Mouse (Mus musculus) stomach, postnatal 0 days (tissue): ENCODE results near the gene Surf2.

Experiments
- CTCF ChIP-seq: IDR thresholded peaks from 2 replicates; pipeline ENCODE4 v1.5.1; 2016; ENCODE audit warnings: antibody characterized with exemption, low read depth, mild to moderate bottlenecking, moderate library complexity
- EP300 ChIP-seq: optimal IDR thresholded peaks from 2 replicates; pipeline ENCODE3; 2016; ENCODE audit warnings: antibody characterized with exemption

GRCm38 (mm10) chr2:26964724-26965370 is 48.7 kb downstream of the Surf2 start:
- no peak for TF ChIP-seq EP300
- no peak; the same call in 1 of the 2 replicates for TF ChIP-seq CTCF
